13 mouse cellular contexts compared by ENCODE assay signal in genomic region chr10:39686811-39687210, GRCm38 (mm10). TPM values are rescaled to one million over a fixed set of nuclear protein-coding genes. Genes with fewer than 3 reads are reported as not detected.
A peak's percentile ranks its signal among the peaks of the same experiment; 100 is the strongest.
DNase-seq lines count a peak whose midpoint lies in the region; ATAC-seq lines count a peak whose summit lies in the region.
"Had no signal": no experiment of that assay in that cellular context is flagged by ENCODE, and none has a peak within 500 bp of the region (broad histone marks: within the 10 kb centered on the region; RNA-seq: fewer than 3 reads in every experiment).

No protein-coding gene starts in this region.

- peak; percentile 85 for ATAC-seq in megakaryocyte, adult 5-6 weeks (ENCODE audit: poor library complexity, severe bottlenecking)
- ATAC-seq: CD4-positive, CD25-positive, alpha-beta regulatory T cell, adult 4 months; forebrain, embryonic 15.5 days; hindbrain, postnatal 0 days had no signal

- DNase-seq in layer of hippocampus, adult 11-12 months (ENCODE audit: low spot score) = peak; percentile 44
- no peak for DNase-seq in layer of hippocampus, postnatal 10 days (ENCODE audit: low spot score in 2 of 2)
- DNase-seq in thymus, postnatal 14 days = peak; percentile 24
- DNase-seq in thymus, postnatal 10 days (ENCODE audit: low spot score in 2 of 2) = no peak
- DNase-seq in spleen, postnatal 4 days (ENCODE audit: low spot score in 2 of 2) = peak; percentile 33 to 63
- DNase-seq in left cerebral cortex, postnatal 14 days (ENCODE audit: low spot score in 2 of 2) = no peak
- no peak for DNase-seq in cerebellum, postnatal 4 days (ENCODE audit: low spot score in 2 of 2)
- DNase-seq: cerebellum, postnatal 25 days; thymus, adult 18-20 months had no signal

- intact Hi-C loops in left cerebral cortex, postnatal 14 days (cut with DNase I) = no loop called here

RNA-seq across cellular contexts. Expression of gene Rev3l, which starts 45.1 kb away (rescaled TPM):
- total RNA-seq in layer of hippocampus, postnatal 10 days (2021) = 10 to 100 TPM; 83.2 to 85.6 TPM
- 24.0 and 28.4 TPM in 2 replicates for total RNA-seq in megakaryocyte, adult 5-6 weeks (2015)
- total RNA-seq in megakaryocyte, adult 5-6 weeks (2017) = 17.3 and 20.8 TPM in 2 replicates
- total RNA-seq in left cerebral cortex, postnatal 14 days (2021) = 10 to 100 TPM; 40.9 to 43.3 TPM

Comparison
In these comparisons a context has a peak if more than half of its experiments do, and no peak if none do; other contexts are left out.
1. DNase-seq: peak in layer of hippocampus, adult 11-12 months (single experiment), thymus, postnatal 14 days (single experiment) and spleen, postnatal 4 days (2 of 2); none in layer of hippocampus, postnatal 10 days (0 of 2), thymus, postnatal 10 days (0 of 2), left cerebral cortex, postnatal 14 days (0 of 2) and cerebellum, postnatal 4 days (0 of 2).